Comparison of ENCODE assay signal across 8 mouse cellular contexts in genomic region chr12:71136974-71137491, GRCm38 (mm10). TPM values are rescaled to one million over a fixed set of nuclear protein-coding genes. Genes with fewer than 3 reads are reported as not detected.
A peak's percentile ranks its signal among the peaks of the same experiment; 100 is the strongest.
DNase-seq lines count a peak whose midpoint lies in the region; ATAC-seq lines count a peak whose summit lies in the region.

No protein-coding gene starts in this region.

- WGBS in hindbrain, embryonic 16.5 days, result under 1% methylated on average over 30 of the region's 30 CpGs

- H3K9me3 ChIP-seq in hindbrain, embryonic 16.5 days (ENCODE audit: control insufficient read depth, low read length), result no peaks in the 10 kb centered on the region

- H3K9ac ChIP-seq in hindbrain, embryonic 16.5 days (ENCODE audit: low read depth, low read length), result peak overlapping the region; percentile 93

- peak overlapping the region; percentile 74 for H3K4me3 ChIP-seq in hindbrain, embryonic 16.5 days (ENCODE audit: low read length)

- ATAC-seq in hindbrain, embryonic 16.5 days, result peak; percentile 86
- peak; percentile 92 for ATAC-seq in megakaryocyte, adult 5-6 weeks (ENCODE audit: poor library complexity, severe bottlenecking)

- H3K36me3 ChIP-seq in hindbrain, embryonic 16.5 days (ENCODE audit: control insufficient read depth, insufficient read depth, low read length), result peaks cover 10% of the 10 kb centered on the region

- H3K27ac ChIP-seq in hindbrain, embryonic 16.5 days (ENCODE audit: low read depth, low read length), result peak overlapping the region; percentile 78

- H3K4me2 ChIP-seq in hindbrain, embryonic 16.5 days (ENCODE audit: low read length), result peak overlapping the region; percentile 93

- no peaks in the 10 kb centered on the region for H3K27me3 ChIP-seq in hindbrain, embryonic 16.5 days (replicated peaks; ENCODE audit: control insufficient read depth, insufficient read depth, low read length)

- peaks cover 24% of the 10 kb centered on the region for H3K4me1 ChIP-seq in hindbrain, embryonic 16.5 days (ENCODE audit: control insufficient read depth, insufficient read depth, low read depth, low read length)

- DNase-seq in WW6 (ENCODE audit: low read depth, low spot score), result peak; percentile 77
- DNase-seq in cerebellum, postnatal 4 days (ENCODE audit: low spot score in 2 of 2), result peak; percentile 71 to 80
- peak; percentile 79 for DNase-seq in gastrocnemius, adult 18-20 months (ENCODE audit: low spot score)
- DNase-seq in left cerebral cortex, adult 18-20 months (ENCODE audit: low spot score in 2 of 2), result peak; percentile 73 to 75
- peak; percentile 85 to 88 for DNase-seq in right cerebral cortex, postnatal 10 days (ENCODE audit: low spot score in 2 of 2)
- DNase-seq in urinary bladder, postnatal 25 days (ENCODE audit: low spot score), result peak; percentile 81

RNA-seq across cellular contexts. Expression of gene 2700049A03Rik, which starts 0.4 kb away (rescaled TPM):
- total RNA-seq in gastrocnemius, adult 18-20 months (2021), result 1 to 10 TPM; 3.5 to 4.5 TPM
- 10.2 and 11.4 TPM in 2 replicates for polyA plus RNA-seq in hindbrain, embryonic 16.5 days (2015; fragmentation: Nextera tagmentation; extraction: Ambion mirVana)
- total RNA-seq in left cerebral cortex, adult 18-20 months (2021), result 1 to 10 TPM; 5.2 to 5.7 TPM
- total RNA-seq in megakaryocyte, adult 5-6 weeks (2015), result 12.2 and 12.9 TPM in 2 replicates
- 7.5 and 8.3 TPM in 2 replicates for total RNA-seq in megakaryocyte, adult 5-6 weeks (2017)

RNA-seq across cellular contexts. Expression of gene Timm9, which starts 0.5 kb away (rescaled TPM):
- 10 to 100 TPM; 22.4 to 28.5 TPM for total RNA-seq in gastrocnemius, adult 18-20 months (2021)
- 113 and 118 TPM in 2 replicates for polyA plus RNA-seq in hindbrain, embryonic 16.5 days (2015; fragmentation: Nextera tagmentation; extraction: Ambion mirVana)
- total RNA-seq in left cerebral cortex, adult 18-20 months (2021), result 10 to 100 TPM; 58.9 to 61.0 TPM
- 26.7 and 29.0 TPM in 2 replicates for total RNA-seq in megakaryocyte, adult 5-6 weeks (2015)
- total RNA-seq in megakaryocyte, adult 5-6 weeks (2017), result 21.3 and 22.4 TPM in 2 replicates

RNA-seq across cellular contexts. Expression of gene Tomm20l, which starts 25.8 kb away (rescaled TPM):
- not detected for total RNA-seq in gastrocnemius, adult 18-20 months (2021)
- not detected in 2 replicates for polyA plus RNA-seq in hindbrain, embryonic 16.5 days (2015; fragmentation: Nextera tagmentation; extraction: Ambion mirVana)
- total RNA-seq in left cerebral cortex, adult 18-20 months (2021), result not detected
- not detected in 2 replicates for total RNA-seq in megakaryocyte, adult 5-6 weeks (2015)
- total RNA-seq in megakaryocyte, adult 5-6 weeks (2017), result not detected in 2 replicates

Comparison
In these comparisons a context has a peak if more than half of its experiments do, and no peak if none do; other contexts are left out.
1. Peak in every context shown above with its lines: DNase-seq, ATAC-seq, H3K4me3 ChIP-seq and H3K27ac ChIP-seq.